Mouse (Mus musculus): Measurements from ENCODE around the gene Nek10. TPM values are rescaled to one million over a fixed set of nuclear protein-coding genes. Genes with fewer than 3 reads are reported as not detected.

Nek10 gene
- total RNA-seq, 1 experiment, result 0.67 TPM

GRCm38 (mm10) chr14:14949023-14949422, 145.8 kb downstream of the Nek10 start:
- in situ Hi-C loops (cut with MboI; ENCODE audit: low sequenced_read_pairs in 2 of 2, unreplicated experiment in 2 of 2), result no loop called here
- Histone ChIP-seq H3K4me3 (ENCODE audit: insufficient read depth in 1 of 2, low read depth in 1 of 2, low read length in 2 of 2, poor library complexity in 1 of 2, severe bottlenecking in 1 of 2) (no peak overlapping the region), H3K9me3 (ENCODE audit: control insufficient read depth, insufficient read depth, low read depth, low read length) (no peaks in the 10 kb centered on the region), H3K4me1 (ENCODE audit: control insufficient read depth in 2 of 2, insufficient read depth in 2 of 2, low read length in 2 of 2, poor library complexity in 1 of 2) (no peaks in the 10 kb centered on the region), H3K9ac (ENCODE audit: insufficient read depth, low read depth, low read length, poor library complexity, severe bottlenecking) (no peak overlapping the region), H3K36me3 (ENCODE audit: control insufficient read depth, insufficient read depth, low read length, poor library complexity, severe bottlenecking) (no peaks in the 10 kb centered on the region), H3K27ac (ENCODE audit: insufficient read depth, low read depth, low read length, poor library complexity, severe bottlenecking) (no peak overlapping the region)
- TF ChIP-seq MAFK (IDR thresholded peaks at IDR 0.05; ENCODE audit: insufficient read depth, low read depth, low read length) (no peak), HCFC1 (IDR thresholded peaks at IDR 0.05; ENCODE audit: borderline replicate concordance, insufficient read depth, low read length) (no peak), ZNF384 (IDR thresholded peaks at IDR 0.05; ENCODE audit: low read depth, low read length) (no peak), ZC3H11A (IDR thresholded peaks at IDR 0.05; ENCODE audit: borderline replicate concordance, low read depth, low read length) (no peak), CHD2 (IDR thresholded peaks at IDR 0.05; ENCODE audit: low read depth, low read length) (no peak)
- no peak for DNase-seq (ENCODE audit: low read depth, low spot score)

- DNase-seq (ENCODE audit: low read depth, low spot score), result no peak
- H3K9ac ChIP-seq (ENCODE audit: insufficient read depth, low read depth, low read length, poor library complexity, severe bottlenecking), result no peak overlapping the region
- no peaks in the 10 kb centered on the region for H3K9me3 ChIP-seq (ENCODE audit: control insufficient read depth, insufficient read depth, low read depth, low read length)
- no peak overlapping the region for H3K4me3 ChIP-seq (ENCODE audit: insufficient read depth in 1 of 2, low read depth in 1 of 2, low read length in 2 of 2, poor library complexity in 1 of 2, severe bottlenecking in 1 of 2)
- no peaks in the 10 kb centered on the region for H3K36me3 ChIP-seq (ENCODE audit: control insufficient read depth, insufficient read depth, low read length, poor library complexity, severe bottlenecking)
- H3K27ac ChIP-seq (ENCODE audit: insufficient read depth, low read depth, low read length, poor library complexity, severe bottlenecking), result no peak overlapping the region
- no peaks in the 10 kb centered on the region for H3K4me1 ChIP-seq (ENCODE audit: control insufficient read depth in 2 of 2, insufficient read depth in 2 of 2, low read length in 2 of 2, poor library complexity in 1 of 2)
- TF ChIP-seq CHD2 (IDR thresholded peaks at IDR 0.05; ENCODE audit: low read depth, low read length), result no peak
- TF ChIP-seq MAFK (IDR thresholded peaks at IDR 0.05; ENCODE audit: insufficient read depth, low read depth, low read length), result no peak
- TF ChIP-seq ZNF384 (IDR thresholded peaks at IDR 0.05; ENCODE audit: low read depth, low read length), result no peak
- TF ChIP-seq ZC3H11A (IDR thresholded peaks at IDR 0.05; ENCODE audit: borderline replicate concordance, low read depth, low read length), result no peak
- TF ChIP-seq HCFC1 (IDR thresholded peaks at IDR 0.05; ENCODE audit: borderline replicate concordance, insufficient read depth, low read length), result no peak
- in situ Hi-C loops (cut with MboI; ENCODE audit: low sequenced_read_pairs in 2 of 2, unreplicated experiment in 2 of 2), result no loop called here
Observed at GRCm38 (mm10) chr14:14951808-14952207, 148.6 kb downstream of the Nek10 start.

DNA sequence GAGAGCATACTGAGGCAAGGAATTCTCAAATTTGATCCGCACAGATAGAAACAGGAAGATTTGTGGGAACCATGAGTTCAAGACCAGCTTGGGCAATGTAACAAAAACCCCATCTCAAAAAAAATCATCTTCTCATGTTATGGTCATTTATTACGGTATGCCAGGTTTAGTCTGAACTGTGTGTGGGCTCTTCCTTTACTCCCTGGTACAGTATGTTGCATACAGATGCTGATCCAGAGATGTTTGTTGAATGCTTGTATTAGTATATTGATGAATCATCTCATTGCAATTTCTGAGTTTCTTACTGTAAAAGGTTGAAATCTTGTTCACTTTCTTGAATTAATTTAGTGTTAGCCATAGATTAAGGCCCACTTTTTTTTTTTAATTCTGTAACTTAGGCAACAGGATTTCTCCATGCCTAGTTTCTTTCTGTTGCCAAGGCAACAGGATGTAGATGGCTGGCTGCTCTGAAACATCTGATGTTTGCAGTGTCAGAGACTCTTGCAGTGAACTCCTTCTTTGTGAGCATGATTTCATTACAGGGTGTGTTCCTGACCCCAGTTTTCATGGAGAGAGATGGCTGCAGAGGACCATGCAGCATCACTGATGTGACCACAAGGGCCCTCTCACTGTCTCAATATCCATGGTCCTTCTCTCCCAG, 156.7 kb downstream of the Nek10 start:
- no peak for DNase-seq (ENCODE audit: low read depth, low spot score)
- no peak overlapping the region for H3K4me3 ChIP-seq (ENCODE audit: insufficient read depth in 1 of 2, low read depth in 1 of 2, low read length in 2 of 2, poor library complexity in 1 of 2, severe bottlenecking in 1 of 2)
- H3K9ac ChIP-seq (ENCODE audit: insufficient read depth, low read depth, low read length, poor library complexity, severe bottlenecking), result no peak overlapping the region
- no peaks in the 10 kb centered on the region for H3K36me3 ChIP-seq (ENCODE audit: control insufficient read depth, insufficient read depth, low read length, poor library complexity, severe bottlenecking)
- in situ Hi-C loops (cut with MboI; ENCODE audit: low sequenced_read_pairs in 2 of 2, unreplicated experiment in 2 of 2), result no loop called here
- H3K9me3 ChIP-seq (ENCODE audit: control insufficient read depth, insufficient read depth, low read depth, low read length), result no peaks in the 10 kb centered on the region
- no peak for TF ChIP-seq CHD2 (IDR thresholded peaks at IDR 0.05; ENCODE audit: low read depth, low read length)
- no peak for TF ChIP-seq MAFK (IDR thresholded peaks at IDR 0.05; ENCODE audit: insufficient read depth, low read depth, low read length)
- no peak for TF ChIP-seq HCFC1 (IDR thresholded peaks at IDR 0.05; ENCODE audit: borderline replicate concordance, insufficient read depth, low read length)
- no peak for TF ChIP-seq ZC3H11A (IDR thresholded peaks at IDR 0.05; ENCODE audit: borderline replicate concordance, low read depth, low read length)
- no peak for TF ChIP-seq ZNF384 (IDR thresholded peaks at IDR 0.05; ENCODE audit: low read depth, low read length)
- H3K27ac ChIP-seq (ENCODE audit: insufficient read depth, low read depth, low read length, poor library complexity, severe bottlenecking), result no peak overlapping the region
- no peaks in the 10 kb centered on the region for H3K4me1 ChIP-seq (ENCODE audit: control insufficient read depth in 2 of 2, insufficient read depth in 2 of 2, low read length in 2 of 2, poor library complexity in 1 of 2)

GRCm38 (mm10) chr14:14960441-14960988, 157.3 kb downstream of the Nek10 start:
- no peaks in the 10 kb centered on the region for H3K9me3 ChIP-seq (ENCODE audit: control insufficient read depth, insufficient read depth, low read depth, low read length)
- H3K36me3 ChIP-seq (ENCODE audit: control insufficient read depth, insufficient read depth, low read length, poor library complexity, severe bottlenecking), result no peaks in the 10 kb centered on the region
- no peak for DNase-seq (ENCODE audit: low read depth, low spot score)
- H3K4me3 ChIP-seq (ENCODE audit: insufficient read depth in 1 of 2, low read depth in 1 of 2, low read length in 2 of 2, poor library complexity in 1 of 2, severe bottlenecking in 1 of 2), result no peak overlapping the region
- TF ChIP-seq CHD2 (IDR thresholded peaks at IDR 0.05; ENCODE audit: low read depth, low read length), result no peak
- TF ChIP-seq HCFC1 (IDR thresholded peaks at IDR 0.05; ENCODE audit: borderline replicate concordance, insufficient read depth, low read length), result no peak
- no peak for TF ChIP-seq MAFK (IDR thresholded peaks at IDR 0.05; ENCODE audit: insufficient read depth, low read depth, low read length)
- no peak for TF ChIP-seq ZC3H11A (IDR thresholded peaks at IDR 0.05; ENCODE audit: borderline replicate concordance, low read depth, low read length)
- no peak overlapping the region for H3K9ac ChIP-seq (ENCODE audit: insufficient read depth, low read depth, low read length, poor library complexity, severe bottlenecking)
- H3K4me1 ChIP-seq (ENCODE audit: control insufficient read depth in 2 of 2, insufficient read depth in 2 of 2, low read length in 2 of 2, poor library complexity in 1 of 2), result no peaks in the 10 kb centered on the region
- in situ Hi-C loops (cut with MboI; ENCODE audit: low sequenced_read_pairs in 2 of 2, unreplicated experiment in 2 of 2), result no loop called here
- no peak overlapping the region for H3K27ac ChIP-seq (ENCODE audit: insufficient read depth, low read depth, low read length, poor library complexity, severe bottlenecking)
